Mouse (Mus musculus) adrenal gland, adult 8-10 months (tissue): Measurements from ENCODE around the gene Chst14. TPM values are rescaled to one million over a fixed set of nuclear protein-coding genes. Genes with fewer than 3 reads are reported as not detected.

Source experiments
- DNase-seq: peaks from one replicate; pipeline ENCODE4 v3.0.0; 2022
- total RNA-seq, 4 experiments: library from RNA; stranded (reverse); gene quantifications; 2 replicates each; pipeline ENCODE4 v1.2.4; 2022

The Chst14 gene
- total RNA-seq, 4 experiments from 2014 or later, result 13.5 to 19.7 (median 16.7) TPM

DNA sequence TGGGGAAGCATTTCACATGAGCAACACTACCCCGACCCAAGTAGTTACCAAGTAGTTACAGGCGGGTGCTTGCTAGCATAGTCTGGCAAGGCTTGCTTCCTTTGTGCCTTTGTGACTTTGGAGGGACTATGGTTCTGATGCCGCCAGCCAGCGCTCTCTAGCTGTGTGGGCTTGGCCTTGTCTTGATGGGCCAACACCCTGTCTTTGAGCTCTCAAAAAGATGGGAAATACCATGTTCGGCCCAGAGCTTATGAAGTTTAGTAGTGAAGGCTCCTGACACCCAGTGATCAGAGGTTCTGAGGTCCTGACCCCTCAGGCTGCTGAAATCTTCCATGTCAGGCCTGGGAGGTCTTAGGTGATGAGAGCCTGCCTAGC is 20.2 kb upstream of the Chst14 start:
- DNase-seq, result no peak

DNA sequence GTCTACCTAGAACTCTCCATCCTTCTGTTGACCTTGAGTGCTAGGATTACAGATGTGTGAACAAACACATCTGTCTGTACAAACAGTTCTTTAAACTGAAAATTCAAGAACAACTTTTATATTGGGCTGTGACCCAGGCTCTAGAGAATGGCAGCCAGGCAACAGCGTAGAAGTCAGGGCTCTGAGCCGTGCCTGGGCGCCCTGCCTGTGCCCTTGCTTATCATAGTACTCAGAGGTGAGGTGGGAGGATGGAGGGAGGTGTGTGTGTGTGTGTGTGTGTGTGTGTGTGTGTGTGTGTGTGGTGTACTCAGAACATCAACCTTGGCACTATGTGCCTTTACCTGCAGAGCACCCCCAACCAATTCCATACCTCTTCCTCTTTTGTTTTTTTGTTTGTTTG is 18.5 kb upstream of the Chst14 start:
- DNase-seq, result no peak

DNA sequence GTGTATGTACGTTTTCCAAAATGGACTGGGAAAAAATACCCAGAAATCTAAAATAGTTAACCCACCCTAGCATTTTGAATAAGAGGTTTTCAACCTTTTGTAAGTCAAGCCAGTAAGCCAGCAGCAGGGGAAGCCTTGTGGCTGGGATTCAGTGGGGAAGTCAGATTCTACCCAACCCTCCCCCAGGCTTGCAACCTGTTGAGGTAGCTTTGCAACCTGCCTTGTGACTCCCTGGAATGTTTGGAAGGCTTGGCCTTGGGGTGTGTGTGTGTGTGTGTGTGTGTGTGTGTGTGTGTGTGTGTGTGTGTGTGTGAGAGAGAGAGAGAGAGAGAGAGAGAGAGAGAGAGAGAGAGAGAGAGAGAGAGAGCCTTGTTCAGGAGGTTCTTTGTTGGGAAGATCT is 17.1 kb upstream of the Chst14 start:
- DNase-seq, result no peak

DNA sequence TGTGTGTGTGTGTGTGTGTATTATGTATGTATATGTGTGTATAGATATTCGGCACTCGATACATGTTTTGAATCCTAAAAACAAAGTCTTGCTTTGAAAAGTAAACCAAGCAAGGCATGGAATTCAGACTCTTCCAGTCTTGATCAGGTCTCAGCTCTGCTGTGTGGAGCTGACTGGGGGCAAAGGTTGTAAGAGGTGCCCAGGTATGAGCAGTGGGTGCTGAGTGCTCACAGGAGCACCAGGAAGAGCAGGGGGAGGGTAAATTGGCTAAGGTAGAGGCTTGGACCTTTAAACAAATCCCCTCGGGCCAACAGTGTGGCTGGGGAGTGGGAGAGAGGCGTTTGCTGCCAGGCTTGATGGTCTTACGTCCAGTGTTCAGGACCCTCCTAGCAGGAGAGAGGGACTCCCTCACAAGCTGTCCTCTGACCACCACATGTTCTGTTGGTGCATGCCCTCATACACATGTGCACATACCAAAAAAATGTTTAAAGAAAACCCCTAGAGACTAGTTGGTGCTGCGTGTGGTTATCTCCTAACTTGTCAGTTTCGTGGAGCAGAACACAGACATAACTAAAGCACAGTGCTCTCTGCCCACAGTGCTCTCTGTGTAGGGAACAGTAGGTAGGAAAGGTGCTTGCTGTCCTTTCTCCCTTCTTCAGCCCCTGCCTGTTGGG is 15.6 kb upstream of the Chst14 start:
- no peak for DNase-seq

DNA sequence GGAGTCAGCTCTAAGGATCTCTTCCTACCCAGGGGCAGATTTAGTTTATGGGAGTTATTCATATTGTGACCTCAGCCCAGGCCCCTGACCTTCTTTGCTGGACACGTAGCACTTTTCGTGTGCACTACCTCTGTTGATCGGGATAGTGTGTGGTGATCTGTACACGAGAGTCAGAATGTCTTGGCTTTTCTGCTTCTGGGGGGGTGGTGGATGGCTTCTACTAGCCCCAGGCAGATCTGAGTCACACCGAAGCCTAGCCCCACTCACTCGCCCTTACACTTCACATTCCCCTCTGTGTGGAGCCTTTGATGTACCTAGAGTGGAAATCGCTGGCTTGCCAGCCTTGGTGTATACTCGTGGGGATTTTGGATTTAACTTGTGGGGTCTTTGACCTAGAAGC is 13.6 kb upstream of the Chst14 start:
- no peak for DNase-seq

DNA sequence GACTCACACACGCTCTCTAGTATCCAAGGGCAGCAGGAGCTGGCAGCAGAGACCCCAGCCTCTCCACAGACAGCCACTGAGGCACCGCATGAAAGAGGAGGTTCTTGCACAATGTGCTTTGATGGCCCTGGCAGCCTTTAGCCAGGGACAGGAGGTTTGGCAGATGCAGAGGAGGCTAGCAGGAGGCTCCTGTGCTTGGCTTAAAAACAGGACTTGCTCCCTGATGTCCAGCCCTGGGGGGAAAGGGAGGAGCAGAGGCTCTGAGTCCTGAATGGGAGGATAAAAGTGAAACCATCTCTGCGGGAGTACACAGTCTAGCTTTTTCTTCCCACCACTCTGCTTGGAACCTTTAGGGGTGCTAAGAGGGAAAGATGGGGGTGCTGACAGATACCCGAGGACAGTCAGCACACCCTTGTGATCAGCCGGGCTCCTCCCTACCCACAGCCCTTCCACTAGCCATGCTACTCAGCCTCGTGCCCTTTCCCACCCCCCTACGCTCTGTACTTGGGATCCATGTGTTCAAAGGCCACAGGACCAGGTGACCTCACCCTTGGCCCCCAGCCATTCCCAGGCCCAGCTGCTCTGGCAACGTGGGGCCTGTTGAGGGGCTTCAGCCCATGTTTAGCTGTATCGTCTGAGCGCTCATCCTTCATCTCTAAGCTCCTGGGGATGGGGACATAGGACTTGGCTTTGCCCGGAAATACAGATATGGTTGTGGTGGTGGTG is 12.6 kb upstream of the Chst14 start:
- no peak for DNase-seq

DNA sequence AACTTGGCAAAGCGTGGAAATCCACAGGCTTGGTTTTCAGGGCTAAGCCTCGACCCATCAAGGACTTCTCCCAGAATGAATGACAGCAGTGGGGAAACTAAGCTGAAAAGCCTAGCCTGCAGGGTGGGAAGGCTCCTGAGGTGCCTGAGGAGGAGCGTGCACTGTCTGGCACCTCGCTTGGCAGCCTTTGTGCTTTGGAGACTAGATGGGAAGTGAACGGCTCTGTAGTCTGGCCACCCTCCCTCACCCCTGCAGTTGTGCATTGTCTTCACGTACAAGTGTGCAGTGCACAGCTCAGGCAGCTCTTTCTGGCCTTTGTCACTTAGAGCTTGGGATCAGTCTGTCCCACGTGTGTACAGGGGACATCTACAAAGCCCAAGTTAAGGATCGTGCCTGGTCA is 11.6 kb upstream of the Chst14 start:
- DNase-seq, result no peak

DNA sequence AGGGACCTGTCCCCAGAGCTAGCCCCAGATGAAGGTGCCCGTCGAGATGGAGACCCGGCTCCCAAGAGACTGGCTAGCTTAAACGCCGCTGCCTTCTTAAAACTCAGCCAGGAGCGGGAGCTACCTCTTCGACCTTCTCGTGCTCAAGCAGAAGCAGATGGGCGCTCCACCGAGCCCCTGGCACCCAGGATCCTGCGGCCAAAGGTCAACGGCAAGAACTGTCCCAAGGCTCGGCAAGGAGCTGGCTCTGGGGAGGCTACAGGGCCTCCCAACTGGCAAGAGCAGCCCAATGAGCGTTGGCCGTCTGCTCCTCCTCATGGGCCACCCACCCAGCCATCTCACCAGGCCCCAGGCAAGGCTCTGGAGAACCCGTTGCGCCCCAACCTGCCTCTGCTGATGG is 9.9 kb upstream of the Chst14 start:
- DNase-seq, result no peak

DNA sequence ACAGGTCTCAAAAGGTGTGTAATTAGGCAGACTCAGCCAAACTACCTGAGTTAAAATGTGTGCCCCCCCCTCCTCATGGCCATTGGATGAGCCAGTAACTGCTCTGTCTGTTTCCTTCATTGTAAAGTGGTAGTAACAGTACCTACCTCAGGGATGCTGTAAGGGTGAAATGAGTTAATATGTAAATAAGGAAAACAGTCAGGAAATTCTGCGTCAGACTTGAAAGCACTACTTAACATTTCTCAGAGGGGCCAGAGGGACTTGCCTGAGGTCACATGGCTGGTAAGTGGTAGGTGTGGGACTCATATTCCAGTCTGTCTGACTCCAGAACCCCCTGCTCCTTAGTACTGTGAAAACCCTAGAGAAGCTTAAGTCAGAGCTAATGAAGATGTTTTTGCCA is 7.8 kb upstream of the Chst14 start:
- no peak for DNase-seq

DNA sequence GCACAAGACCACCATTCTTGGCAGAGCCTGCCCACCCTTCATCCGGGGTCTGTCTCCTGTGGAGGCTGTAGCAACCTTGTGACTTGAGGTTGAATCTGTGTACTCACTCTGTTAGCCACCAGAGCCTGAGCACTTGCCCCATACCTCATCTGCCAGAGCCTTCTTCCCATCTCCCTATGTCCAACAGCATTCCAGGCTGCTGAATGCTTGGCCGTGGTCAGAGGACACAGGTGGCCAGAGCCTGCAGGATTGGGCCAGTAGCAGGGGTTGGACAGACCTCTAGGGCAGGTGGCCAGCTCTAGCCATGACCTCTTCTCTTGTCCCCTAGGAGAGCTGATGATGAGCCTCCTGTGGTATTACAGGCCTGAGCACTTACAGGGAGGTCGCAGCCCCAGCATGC is 5.9 kb upstream of the Chst14 start:
- no peak for DNase-seq

DNA sequence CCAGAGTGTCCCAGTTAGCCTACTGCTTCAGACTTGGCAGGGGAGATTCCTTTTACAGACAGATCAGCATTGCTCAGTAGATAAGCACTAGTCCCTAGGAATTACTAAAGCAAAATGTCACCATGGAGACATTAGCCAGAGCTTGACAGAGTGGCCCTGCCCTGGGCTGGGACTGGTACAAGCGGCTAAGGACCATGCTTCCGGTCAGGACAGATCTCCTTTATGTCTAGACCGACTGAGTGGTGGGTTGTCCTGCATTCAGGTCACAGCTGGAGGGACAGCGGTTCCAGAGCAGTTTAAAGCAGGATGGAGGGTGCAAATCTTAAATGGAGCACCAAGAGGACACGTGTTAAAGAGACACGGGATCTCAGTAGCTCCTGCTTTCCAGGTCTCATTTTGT is 344 bp upstream of the Chst14 start:
- no peak for DNase-seq

DNA sequence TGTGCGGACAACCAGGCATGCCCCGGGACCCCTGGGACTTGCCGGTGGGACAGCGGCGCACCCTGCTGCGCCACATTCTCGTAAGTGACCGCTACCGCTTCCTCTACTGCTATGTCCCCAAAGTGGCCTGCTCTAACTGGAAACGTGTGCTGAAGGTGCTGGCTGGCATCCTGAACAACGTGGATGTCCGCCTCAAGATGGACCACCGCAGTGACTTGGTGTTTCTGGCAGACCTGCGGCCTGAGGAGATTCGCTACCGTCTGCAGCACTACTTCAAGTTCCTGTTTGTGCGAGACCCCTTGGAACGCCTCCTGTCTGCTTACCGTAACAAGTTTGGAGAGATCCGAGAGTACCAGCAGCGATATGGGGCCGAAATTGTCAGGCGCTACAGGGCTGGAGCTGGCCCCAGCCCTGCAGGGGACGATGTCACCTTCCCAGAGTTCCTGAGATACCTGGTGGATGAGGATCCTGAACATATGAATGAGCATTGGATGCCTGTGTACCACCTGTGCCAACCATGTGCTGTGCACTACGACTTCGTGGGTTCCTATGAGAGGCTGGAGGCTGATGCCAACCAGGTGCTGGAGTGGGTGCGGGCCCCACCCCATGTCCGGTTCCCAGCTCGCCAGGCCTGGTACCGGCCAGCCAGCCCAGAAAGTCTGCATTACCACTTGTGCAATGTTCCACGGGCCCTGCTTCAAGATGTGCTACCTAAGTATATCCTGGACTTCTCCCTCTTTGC is 873 bp downstream of the Chst14 start:
- DNase-seq, result no peak

DNA sequence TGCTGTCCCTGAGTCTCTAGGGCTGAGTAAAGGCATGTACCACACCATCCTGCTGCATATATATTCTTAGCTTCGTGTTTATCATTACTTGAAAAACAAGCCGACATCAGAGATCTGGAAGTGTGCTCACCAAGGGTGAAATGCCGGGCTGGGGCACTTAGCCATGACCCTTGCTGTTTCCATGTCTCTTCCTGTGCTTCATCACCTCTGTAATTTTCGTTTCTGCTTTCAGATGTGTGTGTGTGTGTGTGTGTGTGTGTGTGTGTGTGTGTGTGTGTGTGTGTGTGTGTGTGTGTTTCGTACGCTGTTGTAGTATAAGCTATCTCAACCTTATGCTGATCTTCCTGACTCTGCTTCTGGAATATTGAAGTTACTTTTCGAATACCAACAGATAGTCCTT is 15.0 kb downstream of the Chst14 start:
- no peak for DNase-seq

DNA sequence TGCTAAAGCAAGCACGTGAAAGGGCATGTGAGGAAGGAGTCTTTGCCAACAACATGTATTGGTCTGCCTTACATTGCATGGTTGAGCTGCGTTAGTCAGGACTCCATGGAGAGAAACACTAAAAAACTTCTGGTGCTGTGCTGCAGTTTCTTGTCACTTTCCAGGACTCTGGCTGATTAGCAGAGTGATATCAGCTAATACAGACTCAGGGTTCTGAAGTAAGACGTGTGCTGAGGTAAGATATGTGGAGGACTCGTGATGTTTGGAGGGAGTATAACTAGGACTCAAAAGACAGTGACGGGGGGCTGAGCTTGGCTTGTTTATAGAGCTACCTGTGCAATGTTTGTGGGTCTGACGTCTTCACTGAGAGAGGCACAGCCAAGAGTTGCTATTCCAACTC is 16.9 kb downstream of the Chst14 start:
- no peak for DNase-seq

DNA sequence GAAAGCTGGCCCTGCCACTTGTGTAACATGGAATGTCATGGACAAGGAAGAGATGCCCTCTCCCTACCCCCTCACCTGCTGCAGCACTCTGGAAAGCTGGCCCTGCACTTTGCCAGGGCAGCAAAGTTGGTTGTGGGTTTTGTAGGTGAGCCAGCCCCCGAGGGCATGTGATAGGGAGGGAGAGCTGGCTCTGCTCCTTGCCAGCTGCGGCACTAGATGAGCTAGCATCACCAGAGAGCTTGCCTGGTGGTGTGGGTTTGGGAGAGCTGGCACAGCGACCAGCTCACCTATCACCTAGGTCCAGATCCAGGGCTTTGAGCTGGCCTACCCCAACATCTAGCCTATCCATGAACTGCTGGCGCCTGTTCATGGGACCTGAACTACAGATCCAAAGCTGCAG is 22.5 kb downstream of the Chst14 start:
- DNase-seq, result no peak

DNA sequence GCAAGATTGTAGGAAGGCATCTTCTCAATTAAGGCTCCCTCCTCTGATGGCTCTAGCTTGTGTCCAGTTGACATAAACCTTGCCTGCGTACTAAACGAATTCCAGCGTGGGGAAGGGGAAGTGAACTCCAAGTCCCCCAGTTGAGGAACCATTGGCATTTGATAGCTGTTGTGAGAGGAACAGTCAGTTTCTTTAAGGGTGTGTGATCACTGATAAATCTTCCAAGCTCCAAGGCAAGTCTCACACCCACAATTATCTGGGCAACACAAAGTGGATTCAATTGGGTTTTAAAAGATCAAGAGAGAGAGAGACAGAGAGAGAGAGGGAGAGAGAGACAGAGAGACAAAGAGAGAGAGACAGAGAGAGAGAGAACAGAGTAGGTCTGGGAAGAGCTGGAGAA is 23.4 kb downstream of the Chst14 start:
- no peak for DNase-seq

DNA sequence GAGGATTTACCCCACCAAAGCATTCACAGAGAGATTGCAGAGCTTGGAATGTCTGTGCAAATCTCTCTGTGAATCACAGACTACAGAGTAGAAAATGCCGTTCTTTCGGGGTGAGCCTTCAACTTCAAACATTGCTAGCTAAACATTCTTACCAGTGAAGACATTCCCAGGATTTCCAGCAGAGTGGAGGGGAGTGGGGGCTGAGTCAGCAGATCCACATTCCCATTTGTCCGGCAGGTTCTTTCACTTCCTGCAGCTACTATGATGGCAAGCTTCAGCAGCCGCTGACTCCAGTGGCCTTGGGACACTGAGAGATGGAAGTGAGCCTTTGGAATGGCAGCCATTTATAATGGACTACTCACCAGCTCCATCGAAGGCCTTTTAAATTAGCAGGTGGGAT is 30.2 kb downstream of the Chst14 start:
- DNase-seq, result no peak

DNA sequence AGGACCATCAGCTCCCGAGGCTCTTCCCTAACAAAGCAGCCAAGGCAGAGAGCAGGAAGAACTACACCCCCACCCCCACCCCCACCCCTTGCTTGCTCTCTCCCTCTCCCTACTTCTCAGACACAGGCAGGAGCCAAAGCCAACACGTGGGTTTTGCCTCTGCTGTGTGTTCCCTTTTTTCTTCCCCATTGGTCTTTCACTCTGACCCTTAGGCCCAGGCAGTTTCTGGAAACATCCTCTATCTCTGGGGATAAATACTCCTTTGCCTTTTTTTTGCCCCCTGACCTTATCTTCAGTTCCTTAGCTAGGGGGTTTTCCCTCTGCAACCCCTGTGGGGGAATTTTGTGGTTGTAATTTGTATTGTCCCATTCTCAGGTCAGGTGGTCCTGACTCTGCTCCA is 33.3 kb downstream of the Chst14 start:
- DNase-seq, result no peak

DNA sequence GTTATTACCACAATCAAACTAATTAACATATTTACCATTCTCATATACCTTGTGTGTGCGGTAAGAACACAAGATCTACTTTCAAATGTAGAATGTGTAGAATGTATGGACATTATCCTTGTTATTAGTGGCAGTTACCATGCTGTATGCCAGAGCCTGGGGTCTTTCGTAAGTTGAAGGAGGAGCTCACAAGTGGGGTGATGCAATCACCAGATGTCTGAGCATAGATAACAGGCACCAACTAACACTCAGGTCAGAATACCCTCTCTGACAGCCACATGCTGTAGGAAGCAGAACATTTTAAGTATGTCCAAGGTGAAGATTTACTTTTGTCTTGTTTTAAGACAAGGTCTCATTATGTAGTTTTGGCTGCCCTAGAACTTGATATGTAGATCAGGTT is 34.1 kb downstream of the Chst14 start:
- no peak for DNase-seq

DNA sequence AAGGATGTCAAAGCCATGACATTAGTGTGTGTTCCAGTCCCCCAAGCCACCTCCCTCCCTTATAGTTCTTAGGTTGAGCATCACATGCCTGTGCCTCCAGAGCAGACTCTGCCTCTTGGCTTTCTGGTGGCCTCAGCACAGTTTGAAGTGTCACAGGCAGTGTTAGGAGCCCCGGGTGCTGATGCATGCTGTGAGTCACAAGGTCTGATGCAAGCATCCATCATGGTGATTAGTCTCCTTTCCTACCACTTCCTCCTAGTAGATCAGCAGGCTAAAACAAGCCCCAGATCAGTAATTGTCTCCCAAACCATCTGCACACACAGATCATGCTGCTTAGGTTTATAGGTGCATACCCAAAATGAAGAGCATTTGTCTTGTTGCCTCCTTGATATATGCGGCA is 35.2 kb downstream of the Chst14 start:
- peak; percentile 70 for DNase-seq

DNA sequence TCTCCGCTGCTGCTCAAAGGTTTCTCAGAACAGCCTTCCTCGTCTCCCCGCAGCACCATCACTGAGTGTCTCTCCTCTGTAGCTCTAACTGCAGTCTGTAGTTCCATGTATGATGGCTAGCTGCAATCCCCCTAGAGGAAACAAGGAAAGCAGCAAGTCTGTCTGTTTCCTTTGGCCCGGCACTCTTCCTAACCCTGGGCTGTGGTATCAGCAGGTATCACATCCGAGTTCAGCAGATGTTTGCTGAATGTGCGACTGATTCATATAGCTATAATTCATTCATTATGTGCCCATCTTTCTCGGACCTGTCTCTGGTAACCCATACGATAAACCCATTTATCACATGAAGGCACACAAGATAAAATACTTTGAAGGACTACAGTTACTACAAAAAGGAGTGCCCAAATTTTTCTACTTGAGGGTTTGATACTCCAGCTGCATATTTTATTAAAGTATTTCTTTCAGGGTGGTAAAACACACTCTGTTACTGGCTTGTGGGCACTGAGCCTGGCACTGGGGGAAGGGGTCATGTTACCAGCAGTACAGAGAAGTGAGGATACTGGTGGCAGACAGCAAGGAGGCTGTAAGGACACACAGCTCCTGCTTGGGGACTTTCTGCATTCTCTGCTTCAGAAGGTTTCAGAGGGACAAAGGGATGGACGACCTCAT is 36.8 kb downstream of the Chst14 start:
- no peak for DNase-seq

DNA sequence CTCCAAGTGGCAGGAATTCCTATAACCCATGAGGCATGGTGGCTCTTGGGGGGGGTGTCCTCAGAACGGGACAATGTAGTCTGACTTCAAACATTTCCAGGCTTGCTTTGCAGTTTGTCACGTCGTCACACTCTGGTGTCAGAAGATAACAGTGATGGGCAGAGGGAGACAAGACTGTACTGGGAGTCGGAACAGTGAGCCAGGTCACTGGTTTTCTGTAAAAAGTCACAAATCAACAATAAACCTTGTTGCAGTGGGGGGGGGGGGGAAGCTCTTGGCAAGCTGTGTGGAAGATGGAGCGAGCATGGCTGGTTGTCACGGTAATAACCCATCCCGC is 37.3 kb downstream of the Chst14 start:
- no peak for DNase-seq

DNA sequence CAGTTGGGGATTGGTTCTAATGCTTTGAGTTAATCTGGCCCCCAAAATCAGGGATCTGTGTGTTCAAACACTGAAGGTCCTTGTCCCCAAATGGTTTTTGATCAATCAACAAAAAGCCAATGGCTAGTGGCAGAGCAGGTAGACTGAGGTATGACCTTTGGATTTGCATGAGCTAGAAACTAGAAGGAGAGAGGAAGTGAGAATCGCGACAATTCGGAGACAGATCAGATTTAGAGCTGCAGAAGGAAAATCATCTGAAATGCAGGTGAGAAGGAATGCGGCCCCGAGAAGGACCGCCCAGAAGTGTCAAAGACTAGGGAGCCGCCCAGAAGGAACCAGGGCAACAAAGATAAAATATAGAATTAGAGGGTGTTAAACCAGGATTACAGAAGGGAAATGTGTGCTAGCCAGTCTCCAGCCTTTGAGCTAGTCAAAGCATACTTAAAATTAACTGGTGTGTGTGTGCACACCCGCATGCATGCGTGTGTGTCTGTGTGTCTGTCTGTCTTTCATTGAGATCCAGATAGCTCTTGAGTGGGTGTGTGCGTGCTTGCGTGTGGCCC is 43.4 kb downstream of the Chst14 start:
- DNase-seq, result no peak
